Mouse (Mus musculus) layer of hippocampus, postnatal 25 days (tissue): ENCODE results near the gene Frmd8. TPM values are rescaled to one million over a fixed set of nuclear protein-coding genes. Genes with fewer than 3 reads are reported as not detected.

Experiments used
- DNase-seq, 2 experiments: peaks; one replicate each; pipeline ENCODE4 v3.0.0; 2022; ENCODE audit warnings: mixed read lengths in 2 of 2, low spot score in 1 of 2; ENCODE audit errors: extremely low spot score in 1 of 2
- total RNA-seq, 2 experiments: library from RNA; stranded (reverse); gene quantifications; 2 replicates each; pipeline ENCODE4 v1.2.3; 2021

Frmd8 gene
- total RNA-seq = 10 to 100 TPM; 15.6 to 15.8 TPM

DNA sequence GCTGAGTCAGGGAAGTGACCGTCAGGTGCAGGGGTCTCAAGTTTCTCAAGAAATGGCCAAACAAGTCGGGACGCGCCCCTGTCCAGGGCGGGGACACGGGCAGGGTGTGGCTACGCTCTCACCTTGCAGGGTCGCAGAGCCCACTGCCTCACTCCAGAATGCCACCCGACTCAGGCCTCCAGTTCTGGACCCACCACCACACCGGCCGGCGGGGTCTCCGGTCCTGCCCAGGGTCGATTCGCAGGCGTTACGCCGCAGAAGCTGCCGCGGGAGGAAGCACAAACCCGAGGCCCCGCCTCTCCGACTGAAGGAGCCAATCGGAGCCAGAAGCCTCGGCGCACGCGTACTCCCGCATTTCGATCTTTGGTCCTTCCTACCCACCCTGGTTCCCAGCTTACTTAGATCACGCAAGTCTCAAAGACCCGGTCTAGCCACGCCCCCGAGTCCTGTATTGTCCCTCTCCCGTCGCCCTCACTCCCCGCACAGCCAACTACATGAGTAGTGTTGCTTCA lies at the start of gene Frmd8:
Gene Frmd8, minus strand, starts transcription at position 306 of the 512 bp plus-strand sequence.
- DNase-seq = peak; percentile 87

DNA sequence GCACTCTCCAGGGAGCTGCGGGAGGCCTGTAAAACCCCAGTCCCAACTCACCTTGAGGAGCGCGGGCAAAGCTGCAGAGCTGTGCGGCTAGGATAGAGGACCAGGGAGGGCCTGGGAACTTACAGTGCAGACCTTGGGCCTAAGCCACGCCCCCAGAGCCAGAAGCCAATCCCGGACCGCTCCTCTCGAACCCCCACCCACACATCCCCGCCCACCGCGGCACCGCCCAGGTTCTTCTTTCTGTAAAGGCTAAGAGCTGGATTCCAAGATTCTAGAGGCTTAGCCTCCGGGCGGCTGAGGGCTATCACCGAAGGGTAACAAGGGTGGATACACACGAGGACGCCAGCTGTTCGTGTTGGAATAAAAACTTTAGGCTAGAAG lies 49.6 kb upstream of the Frmd8 start, which contains the start of gene Cdc42ep2:
Gene Cdc42ep2, minus strand, starts transcription at position 104 of the 381 bp plus-strand sequence.
- peak; percentile 63 to 79 for DNase-seq

DNA sequence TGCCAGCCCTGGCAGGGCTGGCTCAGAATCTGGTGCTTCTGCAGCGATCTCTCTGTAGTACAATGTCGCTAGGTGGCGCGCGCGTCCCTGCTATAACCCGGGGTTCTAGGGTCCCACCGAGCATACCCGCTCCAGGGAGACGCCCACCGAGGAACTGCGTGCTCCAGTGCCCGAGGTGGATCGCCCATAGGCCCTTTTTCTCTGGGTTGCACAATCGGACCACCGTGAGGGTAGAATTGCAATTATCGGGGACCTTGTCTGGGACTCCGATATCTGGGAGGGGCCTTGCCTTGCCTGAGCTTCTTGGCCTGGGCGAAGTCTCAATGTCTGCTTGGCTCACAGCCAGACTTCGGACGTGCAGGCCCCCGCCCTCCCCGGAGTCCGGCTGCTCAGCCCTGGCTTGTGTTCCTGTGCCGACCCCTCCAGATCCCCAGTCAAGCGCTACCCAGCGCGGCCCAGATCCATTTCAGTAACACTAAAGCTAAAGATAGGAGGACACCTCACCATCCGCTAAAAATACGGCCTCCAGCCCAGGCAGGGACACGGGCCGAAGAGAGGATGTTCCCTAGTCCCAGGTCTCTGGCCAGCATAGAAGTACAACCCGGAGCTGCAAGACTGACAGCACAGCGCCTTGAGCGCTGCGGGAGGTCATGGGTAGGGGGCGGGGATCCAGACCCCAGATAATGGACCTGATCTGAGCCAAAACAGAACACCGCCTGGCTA lies 49.1 kb upstream of the Frmd8 start:
- DNase-seq = peak; percentile 86 to 99

DNA sequence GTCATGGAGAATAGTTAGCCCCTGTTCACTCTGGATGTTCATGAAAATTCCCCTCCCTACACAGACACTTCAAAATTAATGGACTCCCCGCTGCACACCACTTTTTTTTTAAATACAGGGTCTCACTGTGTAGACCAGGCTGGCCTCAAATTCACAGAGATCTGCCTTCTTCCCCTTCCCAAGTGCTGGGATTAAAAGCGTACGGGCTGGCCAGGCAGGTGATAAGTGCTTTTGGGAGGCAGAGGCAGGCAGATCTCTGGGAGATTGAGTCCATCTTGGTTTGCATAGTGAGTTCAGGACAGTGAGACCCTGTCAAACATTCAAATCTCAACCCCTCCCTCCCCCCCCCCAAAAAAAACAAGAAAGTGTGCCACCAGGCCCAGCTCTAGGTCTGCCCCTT lies 47.9 kb upstream of the Frmd8 start:
- DNase-seq = no peak

DNA sequence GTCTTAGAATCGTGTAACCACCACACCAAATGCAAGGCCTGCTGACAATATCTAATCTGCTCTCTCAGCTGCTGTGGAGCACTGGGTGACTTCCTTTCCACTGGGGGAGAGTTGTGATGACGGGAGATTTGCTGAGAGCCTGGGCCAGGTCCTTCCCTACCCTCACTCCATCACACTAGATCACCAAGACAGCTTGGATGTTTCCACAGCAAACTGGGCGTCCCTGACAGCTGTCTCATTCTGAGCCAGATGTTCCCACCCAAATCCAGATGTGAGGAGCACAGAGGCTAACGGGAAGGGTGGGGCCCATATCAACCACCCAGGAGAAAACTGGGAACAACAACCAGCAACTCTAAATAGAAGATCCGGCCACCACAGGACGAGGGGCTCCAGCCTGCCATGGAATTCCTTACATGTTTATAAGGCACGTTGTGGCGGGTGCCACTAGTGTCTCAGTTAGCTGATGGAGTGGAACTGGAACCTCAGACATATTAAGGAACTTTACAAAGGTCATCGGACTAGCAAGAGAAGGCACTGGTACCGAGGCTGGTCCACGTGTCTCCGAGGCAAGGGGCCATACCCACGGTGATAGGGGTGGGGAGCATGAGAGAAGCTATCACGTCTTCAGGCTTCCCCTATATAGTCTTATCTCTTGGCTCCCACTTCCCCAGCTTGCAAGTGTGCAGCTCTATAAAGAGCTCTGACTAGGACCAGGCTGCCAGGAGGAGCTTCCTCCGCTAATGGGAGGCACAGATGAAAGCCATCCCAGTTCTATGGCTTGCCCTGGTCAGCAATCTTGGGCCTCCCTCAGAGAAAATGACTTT lies 47.3 kb upstream of the Frmd8 start:
- DNase-seq = no peak

DNA sequence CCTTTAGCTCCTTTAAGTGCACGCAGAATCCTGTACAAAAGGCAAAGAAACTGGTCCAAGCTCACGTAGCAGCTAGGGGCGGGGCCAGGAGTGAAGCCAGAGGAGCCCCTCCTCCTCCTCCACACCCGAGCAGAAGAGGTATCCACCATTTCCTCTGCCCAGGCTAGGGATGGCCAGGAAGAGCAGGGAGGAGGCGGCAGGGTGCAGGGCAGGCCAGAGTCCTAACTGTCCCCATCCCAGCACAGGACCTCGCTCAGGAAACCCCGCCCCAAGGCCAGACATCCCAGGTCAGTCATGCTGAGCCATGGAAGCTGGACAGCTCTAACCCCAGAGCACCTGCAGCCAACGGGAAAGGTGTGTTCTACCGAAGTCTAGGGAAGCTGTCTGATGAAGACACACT lies 46.6 kb upstream of the Frmd8 start:
- DNase-seq = no peak

DNA sequence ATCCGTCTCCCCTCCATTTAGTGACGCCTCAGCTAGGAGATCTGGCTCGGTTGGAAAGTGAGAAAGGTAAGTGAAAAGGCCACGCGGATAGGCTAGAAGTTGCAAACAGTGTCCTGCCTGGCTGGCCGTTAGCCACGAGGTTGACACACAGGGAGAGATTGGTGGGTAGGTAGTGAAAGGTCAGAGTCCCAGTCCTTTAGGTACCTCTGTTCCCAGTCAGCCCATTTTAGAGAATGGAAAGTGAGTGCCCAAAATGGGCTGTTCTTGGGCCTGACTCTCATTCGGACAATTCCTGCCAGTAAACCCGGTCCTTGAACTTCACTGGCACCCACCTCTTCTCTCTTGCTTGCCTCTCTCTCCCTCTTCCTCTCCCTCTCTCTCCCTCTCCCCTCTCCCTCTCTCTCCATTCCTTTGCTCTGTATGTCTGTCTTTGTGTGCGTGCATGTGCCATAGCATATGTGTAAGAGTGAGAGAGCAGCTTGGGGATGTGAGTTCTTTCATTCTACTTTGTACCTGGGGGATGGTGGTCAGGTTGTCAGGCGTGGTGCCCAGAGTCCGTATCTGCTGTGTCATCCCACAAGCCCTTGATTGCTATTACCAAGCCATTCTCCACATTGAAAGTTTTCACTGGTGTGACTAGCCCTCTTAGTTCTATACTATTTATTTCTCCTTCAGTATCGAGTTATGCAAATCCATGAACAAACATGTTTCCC lies 38.1 kb upstream of the Frmd8 start, which contains the start of gene Dpf2:
Gene Dpf2, minus strand, starts transcription at position 4 of the 713 bp plus-strand sequence.
- DNase-seq = no peak

DNA sequence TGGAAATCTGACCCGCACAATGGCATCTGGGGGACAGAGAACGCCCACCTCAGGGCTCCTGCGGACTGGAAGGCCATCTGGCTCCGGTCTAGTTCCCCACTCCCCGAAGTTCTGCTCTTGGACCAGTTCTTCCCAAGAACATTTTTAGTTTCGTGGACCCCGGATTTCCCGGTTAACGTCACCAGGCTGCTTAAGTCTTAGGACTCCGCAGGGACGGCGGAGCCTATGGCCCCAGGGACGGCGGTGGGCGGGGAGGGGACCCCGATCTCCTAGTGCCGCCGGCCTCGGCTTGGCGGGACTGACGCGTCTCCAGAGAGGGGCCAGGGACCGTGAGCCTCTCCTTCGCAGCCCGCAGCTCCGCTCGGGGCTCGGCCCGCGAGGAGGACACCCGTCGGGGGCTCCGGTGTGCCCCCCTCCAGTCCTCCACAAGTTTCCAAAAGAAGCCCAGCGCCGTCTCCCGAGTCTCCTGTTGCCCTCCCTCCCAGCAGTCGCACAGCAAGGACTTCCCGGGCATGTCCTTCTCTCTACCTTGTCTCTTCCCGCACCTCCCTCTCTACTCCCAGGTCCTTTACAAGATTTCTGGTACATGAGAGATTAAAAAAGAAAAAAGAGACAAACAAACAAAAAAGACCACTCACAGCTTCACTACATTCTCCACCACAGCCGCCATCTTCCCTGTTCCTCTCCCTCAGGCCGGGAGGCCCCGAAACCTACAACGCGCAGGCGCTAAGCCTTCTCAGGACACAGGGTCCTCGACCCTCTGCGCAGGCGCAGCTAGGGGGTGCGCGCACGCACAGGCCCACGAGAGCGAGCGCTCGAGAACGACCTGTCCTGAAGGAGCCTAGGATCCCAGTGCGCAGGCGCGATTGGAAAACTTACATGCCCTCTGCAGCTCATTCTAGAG lies 37.3 kb upstream of the Frmd8 start:
- peak; percentile 92 to 97 for DNase-seq

DNA sequence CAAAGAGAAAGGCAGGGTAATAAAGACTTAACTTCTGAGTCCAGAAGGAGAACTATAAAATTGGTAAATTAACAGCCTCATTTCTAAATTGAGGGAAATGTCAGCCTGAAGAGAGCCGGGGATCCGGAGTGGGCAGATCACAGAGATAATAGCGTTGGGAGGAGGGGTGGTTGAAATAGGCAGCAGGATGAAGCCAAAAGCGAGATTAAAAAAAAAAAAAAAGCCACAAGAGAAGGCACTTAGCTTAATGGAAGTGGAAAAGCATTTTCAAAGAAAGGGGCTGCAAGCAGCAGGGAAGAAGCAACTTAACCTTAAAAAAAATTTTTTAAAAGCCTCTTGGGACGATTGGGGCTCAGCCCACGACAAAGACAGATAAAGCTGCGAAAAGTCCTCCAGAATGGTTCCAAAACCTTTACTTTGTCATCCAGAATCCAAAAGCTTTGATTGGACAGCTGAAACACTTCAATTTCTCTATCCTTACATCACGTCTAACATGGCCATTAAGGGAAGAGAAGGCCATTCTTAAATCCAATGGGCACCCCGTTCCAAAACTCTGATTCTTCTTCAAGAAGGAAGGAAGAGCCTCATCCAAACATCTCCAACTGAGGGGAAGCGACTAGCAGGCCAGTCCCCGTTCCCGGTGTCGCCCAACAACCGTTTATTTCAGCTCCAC lies 36.5 kb upstream of the Frmd8 start:
- no peak for DNase-seq

DNA sequence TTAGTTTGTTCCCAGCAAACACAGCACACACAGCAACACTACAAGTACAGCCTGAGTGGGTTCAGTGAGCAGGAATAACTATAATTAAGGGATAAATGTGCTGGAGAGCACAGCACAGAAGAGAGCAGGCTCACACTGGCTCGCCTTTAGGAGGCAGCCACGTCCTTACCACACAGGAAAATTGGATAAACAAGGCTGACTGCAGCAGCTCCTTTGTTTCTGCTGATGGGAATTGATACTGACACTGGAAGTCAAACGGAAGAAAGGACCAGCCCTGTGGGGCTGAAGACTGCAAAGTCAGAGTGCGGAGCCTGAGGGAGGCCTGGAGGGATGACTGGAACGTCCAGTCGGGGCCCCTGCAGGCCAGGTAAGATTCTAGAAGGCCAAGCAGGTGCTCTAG lies 35.1 kb upstream of the Frmd8 start:
- DNase-seq = no peak

DNA sequence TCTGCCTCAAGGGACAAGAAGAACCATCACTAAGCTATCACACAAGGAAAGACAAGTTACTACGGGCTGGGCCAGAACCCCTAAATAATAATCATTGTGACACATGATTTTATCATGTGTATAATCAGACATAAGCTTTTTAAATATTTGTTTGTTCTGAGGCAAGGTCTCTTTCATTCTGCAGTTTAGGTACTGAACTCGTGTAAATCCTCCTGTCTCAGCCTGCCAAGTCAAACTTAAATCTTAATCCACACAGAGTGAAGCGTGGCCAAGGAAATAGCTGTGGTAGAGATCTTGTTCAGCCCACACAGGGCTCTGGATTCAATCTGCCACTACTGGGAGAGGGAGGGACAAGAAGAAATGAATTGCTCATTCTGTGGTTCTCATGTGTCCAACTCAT lies 32.2 kb upstream of the Frmd8 start:
- no peak for DNase-seq

DNA sequence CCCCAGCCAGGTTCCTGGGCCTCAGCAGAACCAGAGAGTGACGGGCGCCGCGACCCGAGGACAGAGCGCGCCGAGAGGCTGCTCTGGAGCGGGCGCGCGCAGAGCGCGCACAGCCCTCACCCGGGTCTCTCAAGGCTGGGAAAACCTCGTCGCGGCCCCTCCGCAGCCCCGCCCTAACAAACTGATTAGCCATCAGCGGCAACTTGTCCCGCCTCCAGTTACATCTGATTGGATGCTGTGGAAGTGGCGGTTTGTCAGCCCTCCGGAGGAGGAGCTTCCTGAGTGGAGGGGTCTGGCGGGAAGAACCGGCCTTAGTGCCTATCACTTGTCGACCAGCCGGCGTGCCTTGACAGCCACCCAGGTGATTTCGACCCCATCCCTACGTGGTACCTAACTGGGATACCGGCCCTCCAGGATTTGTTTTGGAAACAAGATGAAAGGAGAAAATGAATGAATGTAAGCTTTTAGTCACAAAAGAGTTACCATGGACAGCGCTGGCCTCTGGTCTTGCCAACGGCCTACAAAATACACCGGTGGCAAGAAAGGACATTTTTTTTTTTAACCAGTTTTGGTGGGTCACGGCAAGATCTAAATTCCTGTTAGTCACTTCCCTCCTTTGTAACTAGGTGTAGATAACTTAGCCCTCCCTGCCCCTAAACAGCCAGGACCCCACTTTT lies 19.1 kb upstream of the Frmd8 start, which contains the start of gene Tigd3:
Gene Tigd3, minus strand, starts transcription at position 148 of the 677 bp plus-strand sequence.
- peak; percentile 77 to 96 for DNase-seq

DNA sequence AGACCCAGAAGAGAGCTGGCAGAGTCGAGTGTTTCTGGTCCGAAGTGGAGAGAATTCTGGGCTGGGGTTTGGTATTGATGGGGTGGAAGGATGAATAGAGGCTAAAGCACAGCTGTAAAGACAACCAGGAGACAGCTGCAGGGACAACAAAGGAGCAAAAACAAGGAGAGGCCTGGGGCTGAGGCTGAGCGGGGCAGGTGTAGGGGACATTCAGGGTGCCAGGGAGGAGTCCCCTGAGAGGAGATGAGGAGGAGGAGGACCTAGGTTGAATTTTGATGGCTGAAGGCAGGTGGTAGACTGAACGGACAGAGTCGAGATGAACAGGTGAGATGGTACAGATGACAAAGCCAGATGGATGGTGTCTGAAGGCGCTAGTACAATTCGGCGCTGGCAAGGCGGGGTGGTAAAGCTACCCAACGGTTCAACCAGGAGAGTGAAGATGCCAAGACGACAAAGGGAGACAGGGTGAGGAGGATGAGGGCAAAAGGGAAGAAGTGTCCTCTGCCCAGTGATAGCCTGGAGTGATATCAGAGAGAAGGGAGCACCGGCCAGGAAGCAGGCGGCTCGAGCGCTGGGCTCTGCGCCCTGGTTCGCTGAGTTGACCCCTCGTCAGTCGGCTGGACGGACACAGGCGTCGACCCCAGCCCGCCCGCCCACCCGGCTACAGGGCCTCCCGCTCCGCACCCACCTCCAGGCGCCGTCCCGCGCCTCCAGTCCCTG lies 18.4 kb upstream of the Frmd8 start:
- DNase-seq = no peak

DNA sequence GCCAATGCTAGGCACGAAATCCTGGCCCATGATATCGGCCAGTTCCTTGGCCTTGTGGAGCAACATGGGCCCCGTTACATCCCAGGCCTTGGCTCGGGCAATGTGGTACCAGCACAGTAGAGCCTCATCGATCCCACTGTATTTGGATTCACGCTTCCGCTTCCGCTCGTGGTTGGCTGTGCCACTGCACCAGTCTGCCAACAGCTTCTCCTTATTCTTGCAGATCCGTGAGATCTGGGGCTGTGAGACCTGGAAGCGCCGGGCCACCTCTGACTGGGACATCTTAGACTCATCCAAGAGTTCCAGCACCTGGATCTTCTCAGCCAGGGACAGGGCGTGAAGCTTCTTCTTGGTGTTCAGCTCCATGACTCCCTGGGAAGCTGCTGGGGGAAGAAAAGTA lies 17.7 kb upstream of the Frmd8 start:
- no peak for DNase-seq

DNA sequence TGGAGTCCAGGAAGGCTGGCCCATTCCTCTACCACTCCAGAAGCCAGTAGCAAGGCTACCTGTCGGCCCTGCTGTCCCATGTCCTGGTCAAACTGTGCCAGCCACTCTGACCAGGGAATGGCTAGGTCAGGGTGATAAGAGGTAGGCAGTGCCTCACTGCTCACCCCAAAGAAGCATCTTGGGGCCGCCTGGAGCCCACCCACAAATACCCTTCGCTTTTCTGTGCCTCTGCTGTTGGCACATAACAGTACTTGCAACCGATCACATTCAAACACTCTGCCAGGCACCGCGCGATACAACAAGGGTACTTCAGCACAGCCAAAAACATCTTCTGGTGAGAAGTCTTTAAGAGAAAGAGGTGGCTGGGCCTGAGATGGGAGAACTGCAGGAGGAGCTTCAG lies 17.2 kb upstream of the Frmd8 start:
- DNase-seq = no peak

DNA sequence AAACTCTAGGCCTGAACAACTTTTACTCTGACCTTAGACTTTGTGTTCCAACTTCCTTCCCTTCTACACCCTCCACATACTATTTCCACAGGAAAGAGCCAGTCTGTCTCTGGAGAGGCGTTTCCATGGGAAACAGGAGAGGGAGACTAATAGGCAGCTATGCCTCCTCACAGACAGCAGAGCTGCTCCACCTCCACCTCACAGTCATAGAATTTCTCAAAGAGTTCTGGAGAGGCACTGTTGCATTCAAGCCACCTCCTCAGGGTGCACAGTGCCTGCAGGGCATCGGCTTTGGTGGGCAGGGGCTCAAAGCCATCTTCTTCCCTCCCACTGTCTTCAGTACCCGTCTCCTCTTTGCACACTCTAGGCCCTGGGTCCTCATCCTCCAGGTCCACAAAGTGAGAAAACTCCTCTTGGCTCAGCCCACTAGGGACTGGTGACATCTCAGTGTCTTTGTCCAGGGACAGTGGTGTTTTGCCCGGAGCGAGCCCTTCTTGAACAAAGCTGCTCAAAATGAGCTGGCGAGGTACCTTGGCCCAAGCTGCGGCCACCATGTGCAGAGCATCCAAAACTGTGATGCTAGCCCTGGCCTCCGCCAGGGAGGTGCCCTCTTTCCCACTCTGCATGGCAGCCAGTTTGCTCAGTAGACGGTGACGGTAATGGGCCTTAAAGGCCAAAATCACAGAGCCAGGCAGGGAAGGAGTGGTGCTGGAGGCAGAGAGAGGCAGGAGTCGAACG lies 16.6 kb upstream of the Frmd8 start:
- no peak for DNase-seq

DNA sequence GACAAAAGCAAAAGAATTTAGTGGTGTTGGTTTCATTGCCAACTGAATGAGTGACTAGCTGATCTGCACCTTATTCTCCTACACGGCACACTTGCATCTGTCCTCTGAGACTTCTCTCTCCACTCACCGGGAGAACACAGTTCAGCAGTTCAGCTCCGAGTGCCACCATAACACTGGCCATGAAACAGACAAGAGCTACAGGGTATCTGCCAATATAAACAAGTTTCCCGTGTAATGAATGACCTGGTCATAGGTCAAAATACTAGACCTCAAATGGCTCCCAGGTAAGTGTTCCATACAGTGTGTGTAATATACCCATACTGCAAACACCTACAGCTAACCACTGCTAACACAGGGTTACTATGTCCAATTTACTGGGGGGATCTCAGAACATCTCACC lies 14.1 kb upstream of the Frmd8 start:
- no peak for DNase-seq
